Mouse (Mus musculus) C2C12 (cell line): Measurements from ENCODE around the gene Ccnb2.

Experiments
- CEBPB ChIP-seq: IDR thresholded peaks from one replicate; pipeline ENCODE4 v1.6.1; 2011; ENCODE audit warnings: low read depth, mild to moderate bottlenecking, control low read depth, moderate library complexity
- CTCF ChIP-seq: IDR thresholded peaks from one replicate; pipeline ENCODE4 v1.5.1; 2011; ENCODE audit not compliant: control insufficient read depth, insufficient read depth, insufficient read length
- FOSL1 ChIP-seq: IDR thresholded peaks from one replicate; pipeline ENCODE4 v1.8.0; 2011; ENCODE audit warnings: mild to moderate bottlenecking, low read length; ENCODE audit not compliant: poor library complexity, insufficient read depth, severe bottlenecking
- MAX ChIP-seq: IDR thresholded peaks from one replicate; pipeline ENCODE4 v1.6.1; 2011; ENCODE audit warnings: mild to moderate bottlenecking, control low read depth
- MYOG ChIP-seq: IDR thresholded peaks from one replicate; pipeline ENCODE4 v1.6.1; 2011; ENCODE audit not compliant: control insufficient read depth, insufficient read length; ENCODE audit errors: extremely low read depth
- USF1 ChIP-seq: IDR thresholded peaks from one replicate; pipeline ENCODE4 v1.6.1; 2011; ENCODE audit warnings: low read depth, mild to moderate bottlenecking, control low read depth, moderate library complexity

- TF ChIP-seq CTCF: no peak
- no peak for TF ChIP-seq MAX
- no peak for TF ChIP-seq USF1
- no peak for TF ChIP-seq CEBPB
- TF ChIP-seq FOSL1: no peak
- no peak for TF ChIP-seq MYOG
Measured at GRCm38 (mm10) chr9:70389548-70389947, 31.8 kb downstream of the Ccnb2 start.
